Mouse (Mus musculus): ENCODE measurements around the gene Kmt2b.

Kmt2b gene

GRCm38 (mm10) chr7:30544327-30544726 is 44.2 kb downstream of the Kmt2b start:
- in situ Hi-C loops (cut with MboI, MseI): no loop called here

GRCm38 (mm10) chr7:30540572-30540971 is 48.0 kb downstream of the Kmt2b start:
- in situ Hi-C loops (cut with MboI, MseI): no loop called here

DNA sequence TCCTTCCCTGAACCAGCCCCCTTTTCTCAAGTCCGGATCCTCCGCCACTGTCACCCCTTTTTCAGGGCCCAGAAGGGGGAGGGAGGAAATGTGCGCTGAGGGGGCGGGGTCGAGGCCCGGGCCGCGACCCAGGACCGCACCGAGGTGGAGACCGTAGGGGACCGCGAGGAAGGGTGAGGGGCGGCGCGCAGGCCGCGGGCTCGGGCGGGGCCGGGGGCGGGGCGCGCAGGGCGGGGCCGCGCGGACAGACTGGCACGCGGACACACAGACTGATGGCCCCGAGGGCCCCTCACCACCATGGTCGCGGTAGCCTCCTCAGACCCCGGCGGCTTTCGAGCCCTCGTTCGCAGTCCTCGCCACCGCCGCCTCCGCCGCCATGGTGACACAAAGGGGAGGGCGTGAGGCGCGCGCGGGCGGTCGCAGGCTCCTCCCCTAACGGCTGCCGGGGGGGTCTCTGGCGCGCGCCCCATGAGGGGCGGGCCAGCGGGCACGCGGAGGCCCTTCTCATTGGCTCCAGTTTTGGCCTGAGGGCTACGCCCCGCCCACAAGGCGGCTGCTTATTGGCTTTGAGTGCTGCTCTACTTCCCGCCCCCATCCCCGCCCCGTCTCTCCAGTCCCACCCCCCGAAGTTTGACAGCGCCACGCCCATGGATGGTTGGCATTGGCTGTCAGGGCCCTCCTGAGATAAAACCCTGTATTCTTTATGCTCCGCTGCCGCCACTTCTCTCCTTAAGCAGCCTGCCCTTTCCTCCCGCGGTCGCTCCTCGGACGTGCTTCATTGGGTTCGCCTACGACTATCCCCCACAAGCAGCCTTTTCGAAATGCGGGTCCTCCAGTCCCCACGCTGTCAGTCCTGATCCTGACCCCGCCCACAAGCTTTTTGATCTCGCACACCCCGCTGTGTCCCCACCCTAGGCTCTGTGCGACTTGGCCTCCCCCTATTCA is 53.6 kb downstream of the Kmt2b start, which contains the start of gene Arhgap33:
Gene Arhgap33 (minus strand): TSS at position 428 of the 945 bp plus-strand sequence.
- in situ Hi-C loops (cut with MboI, MseI): no loop called here

DNA sequence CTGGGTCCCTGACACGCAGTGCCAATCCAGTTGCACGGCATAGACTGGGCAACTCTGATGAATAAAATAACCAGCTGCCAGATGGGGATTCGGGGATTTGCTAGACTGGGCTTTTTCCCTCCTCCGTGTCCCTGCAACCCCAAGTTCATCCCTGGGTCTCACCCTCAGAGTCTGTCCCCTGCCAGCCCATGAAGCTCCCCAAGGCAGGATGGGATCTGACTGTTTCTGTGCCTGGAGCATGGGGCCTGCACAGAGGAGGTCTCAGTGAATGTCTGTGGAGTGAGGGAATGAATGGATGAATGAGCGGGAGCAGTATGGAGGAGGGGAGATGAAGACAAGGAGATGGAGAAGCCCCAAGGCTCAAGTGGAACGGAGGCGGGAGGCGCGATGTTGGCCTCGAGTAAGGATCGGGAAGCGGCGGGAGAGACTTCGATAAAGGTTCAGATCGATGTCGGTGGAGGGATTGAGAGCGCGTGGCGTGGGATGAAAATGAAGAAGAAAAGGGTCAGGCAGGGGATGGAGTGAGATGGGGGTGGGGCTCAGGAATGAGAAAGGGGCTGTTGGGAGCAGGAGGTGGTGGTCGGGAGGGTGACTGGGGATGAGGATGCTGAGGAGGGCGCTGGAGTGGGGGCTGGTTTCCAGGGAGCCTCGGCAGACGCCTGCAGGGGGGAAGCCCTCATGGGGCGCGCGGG is 54.4 kb downstream of the Kmt2b start:
- in situ Hi-C loops (cut with MboI, MseI): no loop called here

GRCm38 (mm10) chr7:30532931-30533330 is 55.6 kb downstream of the Kmt2b start:
- in situ Hi-C loops (cut with MboI, MseI): no loop called here

DNA sequence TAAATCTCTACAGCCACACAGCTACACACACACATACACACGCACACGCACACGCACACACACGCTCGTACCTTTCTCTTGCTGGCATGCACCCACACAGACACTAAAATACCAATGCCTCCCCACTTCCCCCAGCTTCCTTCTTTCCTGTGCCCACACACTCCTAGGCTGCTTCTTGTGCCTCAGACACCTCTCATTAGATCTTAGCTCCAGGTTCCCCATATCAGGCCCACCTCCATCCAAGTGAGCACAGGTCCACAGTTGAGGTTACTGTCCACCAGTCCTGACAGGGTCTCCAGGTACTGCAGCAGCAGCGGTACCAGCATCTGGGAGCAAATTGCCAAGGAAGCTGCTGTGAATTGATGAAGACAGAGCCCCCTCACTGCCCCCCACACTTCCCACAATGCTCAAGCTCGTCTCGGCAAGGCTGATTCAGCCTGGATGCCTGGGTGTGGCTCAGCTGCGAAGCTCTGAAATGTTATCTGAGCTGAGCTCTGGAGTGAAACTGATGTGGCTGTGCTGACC is 57.2 kb downstream of the Kmt2b start:
- in situ Hi-C loops (cut with MboI, MseI): no loop called here

DNA sequence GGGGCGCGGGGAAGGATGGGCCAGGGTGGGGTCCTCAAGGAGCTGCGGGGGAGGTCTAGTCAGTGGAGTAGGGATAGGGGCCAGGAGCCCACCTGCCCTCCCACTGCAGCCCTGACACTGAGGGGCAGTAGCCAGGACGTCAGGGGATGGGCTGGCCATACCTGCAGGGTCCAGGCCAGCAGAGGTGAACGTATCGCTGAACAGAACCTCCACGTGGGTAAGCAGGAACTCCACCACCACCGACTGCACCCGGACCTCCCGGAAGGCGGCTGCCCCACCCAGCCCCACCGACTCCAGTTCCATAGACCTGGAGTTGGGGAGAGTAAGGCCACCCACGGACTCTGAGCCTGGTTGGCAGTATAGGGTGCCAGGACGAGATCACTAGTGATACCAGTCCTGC is 61.5 kb downstream of the Kmt2b start:
- in situ Hi-C loops (cut with MboI, MseI): no loop called here

- in situ Hi-C loops (cut with MboI, MseI): no loop called here
Observed at GRCm38 (mm10) chr7:30526399-30526798, 62.1 kb downstream of the Kmt2b start.

GRCm38 (mm10) chr7:30525954-30526353 is 62.6 kb downstream of the Kmt2b start:
- in situ Hi-C loops (cut with MboI, MseI): no loop called here

DNA sequence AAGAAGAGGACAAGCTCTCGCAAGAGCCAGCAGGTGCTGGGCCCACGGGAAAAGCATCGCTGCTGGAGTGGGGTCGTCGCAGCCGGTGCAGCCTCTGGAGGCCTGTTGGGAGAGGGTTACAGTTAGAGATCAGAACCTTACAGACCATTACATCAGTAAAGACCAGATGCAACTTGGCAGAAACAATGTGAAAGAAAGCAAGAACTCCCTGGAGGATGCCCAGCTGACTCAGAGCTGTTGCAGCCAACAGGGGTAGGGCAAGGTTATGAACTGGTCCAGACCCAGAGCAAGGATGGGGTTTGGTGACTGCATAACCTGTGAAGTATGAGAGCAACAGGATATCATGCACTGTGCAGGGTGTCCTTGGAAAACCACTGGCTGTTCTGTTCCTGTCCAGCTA is 64.0 kb downstream of the Kmt2b start:
- in situ Hi-C loops (cut with MboI, MseI): no loop called here

GRCm38 (mm10) chr7:30522871-30523270 is 65.7 kb downstream of the Kmt2b start:
- in situ Hi-C loops (cut with MboI, MseI): no loop called here

- in situ Hi-C loops (cut with MboI, MseI): no loop called here
Observed at GRCm38 (mm10) chr7:30520856-30521255, 67.7 kb downstream of the Kmt2b start.

DNA sequence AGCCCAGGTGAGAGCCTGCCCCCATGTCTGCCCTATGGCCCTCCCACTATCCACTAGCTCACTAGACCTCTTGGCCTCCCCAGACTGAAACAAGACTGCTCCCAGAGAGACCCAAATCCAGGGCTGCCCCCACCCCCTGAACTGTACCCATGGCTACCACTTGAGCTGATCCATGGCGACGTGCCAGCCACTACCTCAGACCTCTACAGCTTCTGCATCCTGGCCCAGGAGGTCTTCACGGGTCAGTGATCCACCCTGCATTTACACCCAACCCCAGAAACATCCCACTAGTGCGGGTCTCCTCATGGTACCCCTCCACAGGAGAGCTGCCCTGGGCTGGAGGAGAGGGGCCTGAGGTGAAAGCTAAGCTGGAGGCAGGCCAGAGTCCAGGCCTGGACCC is 68.1 kb downstream of the Kmt2b start:
- in situ Hi-C loops (cut with MboI, MseI): no loop called here

Measured in T-helper 17 cell (primary cell).